Mouse (Mus musculus) small intestine, adult 2 months (tissue): ENCODE measurements at regions not wholly inside any gene's neighbourhood (a gene's known extent, or its start where the extent isn't known, plus 50 kb on each side); places are given as distances from the start of the nearest gene placed in this dataset.

Experiments
- H3K27ac ChIP-seq: fragments of 200-500 bp; 2 replicates; pipeline ENCODE4 v1.5.1; 2012; ENCODE audit warnings: low read depth, low read length, control low read depth, inconsistent platforms; ENCODE audit not compliant: insufficient read depth
- H3K27me3 ChIP-seq: fragments of 200-500 bp; 2 replicates; pipeline ENCODE4 v1.6.1; 2012; ENCODE audit warnings: mild to moderate bottlenecking, moderate library complexity, low read length, inconsistent platforms; ENCODE audit not compliant: control insufficient read depth, insufficient read depth
- H3K36me3 ChIP-seq: fragments of 200-500 bp; 2 replicates; pipeline ENCODE4 v1.6.1; 2012; ENCODE audit warnings: mild to moderate bottlenecking, low read length, control low read depth, inconsistent platforms; ENCODE audit not compliant: control insufficient read depth, insufficient read depth
- H3K4me1 ChIP-seq: fragments of 200-500 bp; 2 replicates; pipeline ENCODE4 v1.6.1; 2012; ENCODE audit warnings: low read length, inconsistent platforms, mixed read lengths; ENCODE audit not compliant: control insufficient read depth, insufficient read depth, insufficient read length
- H3K4me3 ChIP-seq: fragments of 200-500 bp; 2 replicates; pipeline ENCODE4 v1.5.1; 2012; ENCODE audit warnings: low read depth, mild to moderate bottlenecking, control low read depth, inconsistent platforms, low read length, moderate library complexity
- CTCF ChIP-seq: fragments of 200-500 bp; IDR thresholded peaks from 2 replicates; pipeline ENCODE4 v1.5.1; 2012; ENCODE audit warnings: low read depth, mild to moderate bottlenecking, control low read depth, inconsistent platforms, low read length, moderate library complexity, mixed read lengths; ENCODE audit not compliant: insufficient replicate concordance, insufficient read length; ENCODE audit errors: extremely low read depth
- POLR2A ChIP-seq: fragments of 200-500 bp; IDR thresholded peaks from 2 replicates; pipeline ENCODE4 v1.6.1; 2012; ENCODE audit warnings: low read depth, mild to moderate bottlenecking, control low read depth, inconsistent platforms, low read length, moderate library complexity
- WGBS: fragments of 180-500 bp; shearing (Covaris S2); methylation state at CpG from one replicate; pipeline ENCODE4 v1.1.7; 2018; 5-methylcytosine and 5-hydroxymethylcytosine counted together

- Histone ChIP-seq H3K27ac (no peak overlapping the region), H3K36me3 (no peaks in the 10 kb centered on the region), H3K27me3 (no peaks in the 10 kb centered on the region; the same call in 1 of the 2 replicates), H3K4me3 (no peak overlapping the region), H3K4me1 (no peaks in the 10 kb centered on the region)
- no peak for TF ChIP-seq POLR2A
- no peak for TF ChIP-seq CTCF
- 54% methylated on average over 4 of the region's 4 CpGs for WGBS
Observed at GRCm38 (mm10) chr7:70144726-70145271, 221.7 kb downstream of the Nr2f2 start.

GRCm38 (mm10) chr7:70136837-70137236 lies 229.7 kb downstream of the Nr2f2 start:
- Histone ChIP-seq H3K27ac (no peak overlapping the region), H3K4me1 (no peaks in the 10 kb centered on the region), H3K4me3 (no peak overlapping the region), H3K36me3 (no peaks in the 10 kb centered on the region), H3K27me3 (no peaks in the 10 kb centered on the region)
- TF ChIP-seq CTCF (no peak), POLR2A (no peak)
- WGBS, result 76% methylated on average over 5 of the region's 5 CpGs

- 80% methylated on average over 3 of the region's 3 CpGs for WGBS
- Histone ChIP-seq H3K4me1 (no peaks in the 10 kb centered on the region), H3K27ac (no peak overlapping the region), H3K36me3 (no peaks in the 10 kb centered on the region), H3K4me3 (no peak overlapping the region), H3K27me3 (no peaks in the 10 kb centered on the region)
- no peak for TF ChIP-seq CTCF
- no peak for TF ChIP-seq POLR2A
Observed at GRCm38 (mm10) chr7:70135416-70135815, 231.1 kb downstream of the Nr2f2 start.

GRCm38 (mm10) chr7:70129963-70130362 lies 236.6 kb downstream of the Nr2f2 start:
- 89% methylated on average over 15 of the region's 15 CpGs for WGBS
- no peaks in the 10 kb centered on the region for H3K36me3 ChIP-seq
- TF ChIP-seq POLR2A (no peak), CTCF (no peak)
- H3K27ac ChIP-seq, result no peak overlapping the region
- no peaks in the 10 kb centered on the region for H3K4me1 ChIP-seq
- no peaks in the 10 kb centered on the region for H3K27me3 ChIP-seq
- H3K4me3 ChIP-seq, result no peak overlapping the region

- no peaks in the 10 kb centered on the region for H3K4me1 ChIP-seq
- H3K4me3 ChIP-seq, result no peak overlapping the region
- WGBS, result 79% methylated on average over 9 of the region's 9 CpGs
- H3K27me3 ChIP-seq, result no peaks in the 10 kb centered on the region; the same call in 1 of the 2 replicates
- H3K36me3 ChIP-seq, result no peaks in the 10 kb centered on the region
- TF ChIP-seq CTCF (no peak), POLR2A (no peak)
- H3K27ac ChIP-seq, result no peak overlapping the region
Observed at GRCm38 (mm10) chr7:70122818-70123217, 243.7 kb downstream of the Nr2f2 start.

GRCm38 (mm10) chr7:70119517-70119916 lies 247.0 kb downstream of the Nr2f2 start:
- no peak overlapping the region for H3K27ac ChIP-seq
- H3K4me1 ChIP-seq, result no peaks in the 10 kb centered on the region
- no peaks in the 10 kb centered on the region; the same call in 1 of the 2 replicates for H3K27me3 ChIP-seq
- no peaks in the 10 kb centered on the region for H3K36me3 ChIP-seq
- TF ChIP-seq CTCF, result no peak
- TF ChIP-seq POLR2A, result no peak
- no peak overlapping the region for H3K4me3 ChIP-seq
- 85% methylated on average over 8 of the region's 8 CpGs for WGBS

GRCm38 (mm10) chr7:70118971-70119370 lies 247.6 kb downstream of the Nr2f2 start:
- 58% methylated on average over 7 of the region's 7 CpGs for WGBS
- Histone ChIP-seq H3K36me3 (no peaks in the 10 kb centered on the region), H3K4me3 (no peak overlapping the region), H3K27me3 (no peaks in the 10 kb centered on the region; the same call in 1 of the 2 replicates), H3K4me1 (no peaks in the 10 kb centered on the region), H3K27ac (no peak overlapping the region)
- TF ChIP-seq CTCF, result no peak
- no peak for TF ChIP-seq POLR2A
